Mouse (Mus musculus): ENCODE measurements around the gene B3gnt2.

Gene B3gnt2

GRCm38 (mm10) chr11:22815877-22816276, 44.9 kb downstream of the B3gnt2 start:
- no peak for DNase-seq (ENCODE audit: low read depth, low spot score)

- DNase-seq (ENCODE audit: low read depth, low spot score), result no peak
Observed at GRCm38 (mm10) chr11:22815143-22815542, 45.6 kb downstream of the B3gnt2 start.

DNA sequence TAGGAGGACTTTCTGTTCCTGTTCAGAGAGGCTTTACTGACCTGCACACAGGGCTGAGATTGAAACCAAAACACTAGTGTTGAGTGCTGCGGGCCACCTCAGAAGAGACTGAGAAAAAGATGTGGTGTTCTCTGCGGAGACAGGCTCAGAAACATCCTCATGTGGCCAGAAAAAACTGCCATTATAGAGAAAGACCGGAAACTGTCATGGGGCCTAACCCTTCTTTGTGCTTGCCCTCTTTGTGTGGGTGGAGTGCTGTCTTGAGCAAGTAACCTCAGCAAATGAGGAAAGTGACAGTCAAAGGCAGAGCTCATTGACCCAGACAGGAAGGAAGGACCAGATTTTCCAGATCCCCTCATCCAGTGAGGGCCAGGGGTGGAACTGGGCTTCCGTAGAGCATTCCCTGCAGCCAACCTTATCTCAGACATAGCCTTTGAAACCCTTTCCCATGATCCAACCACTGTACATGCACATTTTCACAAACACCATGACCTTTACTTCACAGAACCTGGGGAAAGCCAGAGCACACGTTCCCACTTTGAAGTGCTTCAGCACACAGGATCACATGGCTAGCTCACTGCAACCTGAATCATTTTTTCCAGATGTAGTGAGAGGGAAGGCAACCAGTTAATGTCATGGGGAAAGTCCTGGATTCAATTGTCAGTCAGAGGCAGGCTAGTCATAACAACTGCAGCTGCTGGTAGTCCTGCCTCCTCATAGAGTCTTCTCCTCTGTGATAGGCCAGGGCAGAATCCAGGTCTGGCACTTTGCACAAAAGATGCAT, 46.6 kb downstream of the B3gnt2 start:
- DNase-seq (ENCODE audit: low read depth, low spot score), result peak; percentile 18

GRCm38 (mm10) chr11:22813427-22813826, 47.3 kb downstream of the B3gnt2 start:
- no peak for DNase-seq (ENCODE audit: low read depth, low spot score)

- no peak for DNase-seq (ENCODE audit: low read depth, low spot score)
Observed at GRCm38 (mm10) chr11:22811413-22811812, 49.3 kb downstream of the B3gnt2 start.

DNA sequence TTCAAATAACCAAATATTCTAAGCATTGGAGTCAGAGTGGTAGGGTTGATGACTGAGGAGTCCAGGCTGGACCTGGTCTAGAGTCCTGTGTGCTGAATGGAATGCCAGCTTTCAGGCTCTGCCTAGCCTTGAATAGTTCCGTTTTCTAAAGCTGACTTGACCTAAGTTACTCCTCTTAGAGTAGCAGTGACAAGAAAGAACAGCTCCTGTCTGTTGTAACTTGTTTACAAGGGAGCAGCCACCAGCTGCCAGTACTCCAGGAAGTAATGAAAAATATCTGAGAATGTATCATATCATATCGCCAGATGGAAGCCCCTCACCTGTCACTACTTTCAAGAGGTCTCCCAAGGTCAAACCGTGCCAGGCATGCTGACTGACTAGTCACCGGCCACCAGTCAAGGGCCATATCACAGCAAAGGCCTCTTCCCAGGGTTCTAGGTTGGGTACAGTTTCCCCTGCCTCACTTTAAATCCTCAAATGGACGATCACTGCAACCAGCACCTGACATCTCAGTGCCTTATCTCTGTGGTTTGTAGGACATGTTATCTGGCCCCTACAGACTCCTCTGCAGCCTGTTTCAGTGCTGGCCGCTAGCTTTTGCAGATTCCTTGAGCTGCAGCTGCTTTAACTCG, 51.2 kb downstream of the B3gnt2 start:
- no peak for DNase-seq (ENCODE audit: low read depth, low spot score)

DNA sequence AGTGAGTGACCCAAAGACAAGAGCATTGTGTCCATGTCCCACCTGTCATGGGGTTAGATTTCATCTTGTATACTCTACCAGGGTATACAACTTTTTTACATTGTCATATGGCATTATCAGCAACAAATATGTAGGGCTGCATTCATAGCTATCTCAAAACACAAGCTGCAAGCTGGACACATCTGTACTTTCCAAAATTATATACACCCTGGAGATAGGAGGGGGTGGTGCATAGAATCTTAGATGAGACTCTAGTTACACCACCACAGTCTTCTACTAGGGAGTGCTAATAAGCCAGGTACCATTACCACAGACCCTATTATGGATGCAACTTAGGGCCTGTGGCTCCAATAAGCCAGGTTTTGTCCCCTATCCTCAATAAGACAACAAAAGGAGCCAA, 52.7 kb downstream of the B3gnt2 start:
- no peak for DNase-seq (ENCODE audit: low read depth, low spot score)

DNA sequence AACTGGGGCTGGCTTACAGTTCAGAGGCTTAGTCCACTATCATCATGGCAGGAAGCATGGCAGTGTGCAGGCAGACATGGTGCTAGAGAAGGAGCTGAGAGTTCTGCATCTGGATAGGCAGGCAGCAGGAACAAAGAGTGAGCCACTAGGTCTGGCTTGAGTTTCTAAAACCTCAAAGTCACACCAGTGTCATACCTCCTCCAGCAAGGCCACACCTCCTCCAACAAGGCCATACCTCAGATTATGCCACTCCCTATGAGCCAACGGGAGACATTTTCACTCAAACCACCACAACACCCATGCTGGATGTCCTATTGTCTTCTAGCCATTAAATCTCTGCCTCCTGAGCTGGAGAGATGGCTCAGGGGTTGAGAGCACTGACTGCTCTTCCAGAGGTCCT, 55.6 kb downstream of the B3gnt2 start:
- DNase-seq (ENCODE audit: low read depth, low spot score), result no peak

DNA sequence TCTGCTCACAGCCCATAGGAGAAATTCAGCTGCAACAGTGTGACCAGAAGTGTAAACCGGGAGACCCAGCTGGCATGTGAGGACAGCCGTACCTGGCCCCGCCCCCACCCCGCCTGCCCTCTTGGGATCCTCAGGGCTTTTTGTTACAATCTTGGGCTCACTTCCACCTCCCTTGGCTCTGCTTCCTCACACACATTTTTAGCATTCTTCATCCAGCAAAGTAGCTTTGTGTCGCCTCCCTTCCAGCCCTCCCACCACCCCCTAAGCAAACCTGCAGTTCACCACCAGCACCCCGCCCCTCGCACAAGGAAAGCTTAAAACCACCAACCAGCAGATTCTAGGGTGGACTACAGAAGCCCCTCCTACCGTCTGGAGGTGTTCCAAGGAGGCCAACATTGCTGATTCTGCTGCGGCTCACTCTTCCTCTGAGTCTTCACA, 60.8 kb downstream of the B3gnt2 start:
- DNase-seq (ENCODE audit: low read depth, low spot score), result no peak

DNA sequence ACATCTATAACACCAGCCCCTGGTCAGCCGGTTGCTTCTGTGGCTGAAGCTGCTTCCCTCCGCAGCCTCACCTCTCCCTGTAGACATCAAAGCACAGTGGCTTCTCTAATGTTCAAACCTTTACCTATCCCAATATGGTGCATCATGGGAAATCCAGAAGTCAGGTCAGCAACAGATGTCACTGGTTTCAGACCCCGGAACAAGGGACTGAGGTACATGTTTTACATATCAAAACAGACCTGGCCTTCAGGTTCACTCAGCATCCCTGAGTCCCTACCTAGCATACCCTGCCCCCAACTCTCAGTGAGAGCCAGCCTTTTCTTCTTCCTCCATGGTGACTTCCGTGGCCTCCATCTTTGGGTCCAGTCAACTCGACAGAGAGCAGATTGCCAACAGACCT, 61.8 kb downstream of the B3gnt2 start:
- no peak for DNase-seq (ENCODE audit: low read depth, low spot score)

- no peak for DNase-seq (ENCODE audit: low read depth, low spot score)
Observed at GRCm38 (mm10) chr11:22794734-22795133, 66.0 kb downstream of the B3gnt2 start.

DNA sequence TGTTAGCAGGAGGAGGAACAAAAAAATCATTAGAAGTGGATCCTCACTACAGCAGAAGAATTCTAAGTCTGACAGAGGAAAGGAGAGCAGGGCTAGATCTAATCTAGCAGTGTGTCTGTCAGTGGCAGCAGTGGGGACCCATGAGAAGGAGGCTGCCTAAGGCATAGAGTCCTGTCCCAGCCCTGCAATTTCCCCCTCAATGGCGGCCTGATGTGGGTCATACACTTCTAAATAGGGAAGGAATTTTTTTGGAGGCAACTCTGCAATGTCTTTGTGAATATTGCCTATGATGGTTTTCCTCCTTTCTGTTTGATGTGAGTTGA, 66.9 kb downstream of the B3gnt2 start:
- DNase-seq (ENCODE audit: low read depth, low spot score), result no peak

GRCm38 (mm10) chr11:22793176-22793880, 67.4 kb downstream of the B3gnt2 start:
- DNase-seq (ENCODE audit: low read depth, low spot score), result no peak

- no peak for DNase-seq (ENCODE audit: low read depth, low spot score)
Observed at GRCm38 (mm10) chr11:22792149-22792548, 68.6 kb downstream of the B3gnt2 start.

- no peak for DNase-seq (ENCODE audit: low read depth, low spot score)
Observed at GRCm38 (mm10) chr11:22791726-22792125, 69.0 kb downstream of the B3gnt2 start.

GRCm38 (mm10) chr11:22787833-22788232, 72.9 kb downstream of the B3gnt2 start:
- DNase-seq (ENCODE audit: low read depth, low spot score), result no peak

- DNase-seq (ENCODE audit: low read depth, low spot score), result no peak
Observed at GRCm38 (mm10) chr11:22784477-22784876, 76.3 kb downstream of the B3gnt2 start.

DNA sequence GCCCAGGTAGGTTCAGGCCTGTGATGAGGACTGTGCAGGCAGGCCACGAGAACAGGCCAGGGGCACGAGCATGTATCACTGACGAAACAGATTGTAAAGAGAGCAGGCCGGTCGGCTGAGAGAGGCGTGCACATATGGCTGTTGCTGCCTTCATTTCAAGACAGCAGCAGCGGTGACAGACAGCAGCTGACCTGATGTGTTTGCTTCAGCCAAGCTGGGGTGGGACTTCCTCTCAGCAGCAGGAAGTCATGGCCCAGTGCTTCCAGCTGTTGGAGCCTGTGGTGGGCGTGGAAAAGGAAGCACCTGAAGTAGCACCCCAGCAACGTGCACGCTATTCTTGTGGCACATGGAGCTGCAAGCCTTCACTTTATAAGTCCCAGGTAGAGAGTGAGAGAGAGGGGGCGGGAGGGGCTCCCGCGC, 78.0 kb downstream of the B3gnt2 start:
- DNase-seq (ENCODE audit: low read depth, low spot score), result peak; percentile 38

DNA sequence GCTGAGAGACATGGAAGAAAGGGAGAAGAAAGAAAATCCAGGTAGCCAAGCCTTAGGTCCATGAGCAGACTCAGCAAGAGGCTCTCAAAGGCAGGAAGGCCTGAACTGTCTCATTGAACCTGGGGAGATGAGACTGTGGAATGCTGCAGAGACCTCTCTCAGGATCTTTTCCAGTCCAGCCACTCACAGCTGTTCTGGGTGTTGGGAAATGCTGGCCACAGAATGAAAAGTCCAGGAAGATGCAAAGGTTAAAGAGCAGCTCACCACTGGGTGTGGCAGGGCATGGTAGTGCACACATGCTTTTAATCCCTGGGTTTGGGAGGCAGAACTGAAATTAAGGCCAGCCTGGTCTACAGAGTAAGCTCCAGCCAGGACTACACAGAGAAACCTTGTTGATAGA, 79.6 kb downstream of the B3gnt2 start:
- DNase-seq (ENCODE audit: low read depth, low spot score), result no peak

- no peak for DNase-seq (ENCODE audit: low read depth, low spot score)
Observed at GRCm38 (mm10) chr11:22780761-22781160, 80.0 kb downstream of the B3gnt2 start.

- DNase-seq (ENCODE audit: low read depth, low spot score), result no peak
Observed at GRCm38 (mm10) chr11:22779821-22780551, 80.8 kb downstream of the B3gnt2 start.

GRCm38 (mm10) chr11:22778596-22778995, 82.2 kb downstream of the B3gnt2 start:
- DNase-seq (ENCODE audit: low read depth, low spot score), result no peak
